Mouse (Mus musculus): ENCODE data around the gene Ercc6.

- TF ChIP-seq CHD2 (IDR thresholded peaks at IDR 0.05; ENCODE audit: low read depth, low read length) (no peak), MAFK (IDR thresholded peaks at IDR 0.05; ENCODE audit: insufficient read depth, low read depth, low read length) (no peak), ZNF384 (IDR thresholded peaks at IDR 0.05; ENCODE audit: low read depth, low read length) (no peak), HCFC1 (IDR thresholded peaks at IDR 0.05; ENCODE audit: borderline replicate concordance, insufficient read depth, low read length) (no peak)
These were observed 70.4 kb downstream of the Ercc6 start for GRCm38 (mm10) chr14:32583696-32584095.

All from ES-E14 (cell line).